Mouse (Mus musculus) CD4-positive helper T cell, adult 2 months (primary cell): ENCODE measurements around the gene Lurap1.

Experiments used
- DNase-seq: peaks from one replicate; pipeline ENCODE4 v3.0.0-alpha.2; 2012; ENCODE audit warnings: low read depth, missing footprints, low spot score

Lurap1 gene

DNA sequence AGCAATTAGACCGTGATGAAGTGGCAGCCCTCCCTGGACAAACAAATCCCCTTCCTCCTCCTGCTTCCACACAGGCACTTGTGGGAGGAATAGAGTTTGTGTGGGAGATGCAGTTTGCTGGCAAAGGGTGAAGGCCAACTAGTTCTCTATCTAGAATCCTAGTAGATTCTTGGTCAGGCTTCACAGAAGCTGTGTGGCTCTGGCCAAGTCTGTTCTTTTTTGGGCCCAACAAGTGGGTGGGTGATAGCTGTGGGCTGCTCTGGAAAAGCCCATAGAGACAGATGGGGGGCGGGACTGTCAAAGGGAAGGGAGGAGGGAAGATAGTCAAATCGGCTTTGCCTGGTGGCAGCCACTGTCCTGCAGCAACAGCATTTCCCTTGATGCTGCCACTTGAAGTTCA is 9.6 kb upstream of the Lurap1 start:
- DNase-seq, result no peak

DNA sequence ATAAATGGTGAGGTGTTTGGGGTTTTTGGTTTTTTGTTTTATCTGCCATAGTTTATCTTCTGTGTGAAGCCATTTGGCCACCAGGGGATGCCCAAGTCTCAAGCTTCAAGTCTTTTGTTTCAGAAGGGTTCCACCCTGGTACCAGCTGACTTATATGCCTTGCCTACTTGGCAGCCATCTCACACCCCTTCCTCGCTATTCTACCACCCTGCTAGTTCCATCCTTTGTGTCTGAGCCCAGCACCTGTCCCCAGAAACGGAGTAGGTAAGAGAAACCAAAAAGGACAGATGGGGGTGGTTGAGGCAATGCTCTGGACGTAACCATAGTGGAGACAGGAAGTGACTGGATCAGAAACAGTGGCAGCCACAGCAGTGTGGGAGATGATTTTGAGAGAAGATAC is 8.8 kb upstream of the Lurap1 start:
- DNase-seq, result peak; percentile 75

DNA sequence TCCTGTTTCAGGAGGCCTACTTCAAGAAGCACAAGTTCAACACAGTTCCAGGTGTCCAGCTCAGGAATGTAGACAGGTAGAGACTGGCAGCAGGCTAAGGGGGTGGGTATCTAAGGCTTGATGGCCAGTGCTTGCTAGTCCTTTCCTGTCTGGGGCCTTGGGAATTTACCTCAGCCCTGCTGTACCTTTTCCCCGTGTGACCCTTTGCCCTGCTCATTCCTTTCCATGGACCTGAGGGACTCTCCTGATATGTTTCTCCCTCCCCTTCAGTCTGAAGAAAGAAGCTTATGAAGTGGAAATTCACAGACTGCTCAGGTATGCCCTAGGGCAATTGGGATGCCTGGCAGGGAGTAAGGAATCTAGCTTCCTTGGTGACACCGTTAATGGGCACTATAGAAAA is 6.7 kb upstream of the Lurap1 start:
- DNase-seq, result no peak

DNA sequence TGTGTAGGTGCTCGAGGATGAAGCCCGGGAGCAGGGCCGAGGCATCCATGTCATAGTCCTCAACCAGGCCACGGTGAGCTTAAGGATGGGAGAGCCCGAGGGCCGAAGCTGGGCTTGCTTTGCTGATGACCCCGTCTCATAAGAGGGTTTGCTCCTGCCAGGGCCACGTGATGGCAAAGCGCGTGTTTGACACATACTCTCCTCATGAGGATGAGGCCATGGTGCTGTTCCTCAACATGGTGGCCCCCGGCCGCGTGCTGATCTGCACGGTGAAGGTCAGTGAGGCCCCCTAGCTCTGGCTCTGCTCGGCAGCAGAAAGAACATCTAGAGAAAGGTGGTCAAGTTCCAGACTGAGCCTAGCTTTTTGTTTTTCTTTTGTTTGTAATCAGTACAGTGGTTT is 1.6 kb upstream of the Lurap1 start:
- DNase-seq, result no peak

DNA sequence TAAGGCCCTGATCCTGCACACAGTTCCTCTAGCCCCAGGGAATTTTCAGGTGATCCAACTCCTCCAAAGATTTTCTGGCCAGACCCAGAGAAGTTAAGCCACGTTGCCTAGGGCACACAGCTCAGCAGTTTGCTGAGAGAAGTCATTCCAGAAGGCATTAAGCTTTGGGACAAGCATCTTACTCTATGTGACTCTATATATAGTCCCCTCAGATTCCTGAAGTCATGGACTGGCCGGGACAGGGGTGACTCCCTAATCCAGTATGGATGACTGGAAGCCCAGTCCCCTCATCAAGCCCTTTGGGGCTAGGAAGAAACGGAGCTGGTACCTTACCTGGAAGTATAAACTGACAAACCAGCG is 296 bp downstream of the Lurap1 start:
- DNase-seq, result no peak

DNA sequence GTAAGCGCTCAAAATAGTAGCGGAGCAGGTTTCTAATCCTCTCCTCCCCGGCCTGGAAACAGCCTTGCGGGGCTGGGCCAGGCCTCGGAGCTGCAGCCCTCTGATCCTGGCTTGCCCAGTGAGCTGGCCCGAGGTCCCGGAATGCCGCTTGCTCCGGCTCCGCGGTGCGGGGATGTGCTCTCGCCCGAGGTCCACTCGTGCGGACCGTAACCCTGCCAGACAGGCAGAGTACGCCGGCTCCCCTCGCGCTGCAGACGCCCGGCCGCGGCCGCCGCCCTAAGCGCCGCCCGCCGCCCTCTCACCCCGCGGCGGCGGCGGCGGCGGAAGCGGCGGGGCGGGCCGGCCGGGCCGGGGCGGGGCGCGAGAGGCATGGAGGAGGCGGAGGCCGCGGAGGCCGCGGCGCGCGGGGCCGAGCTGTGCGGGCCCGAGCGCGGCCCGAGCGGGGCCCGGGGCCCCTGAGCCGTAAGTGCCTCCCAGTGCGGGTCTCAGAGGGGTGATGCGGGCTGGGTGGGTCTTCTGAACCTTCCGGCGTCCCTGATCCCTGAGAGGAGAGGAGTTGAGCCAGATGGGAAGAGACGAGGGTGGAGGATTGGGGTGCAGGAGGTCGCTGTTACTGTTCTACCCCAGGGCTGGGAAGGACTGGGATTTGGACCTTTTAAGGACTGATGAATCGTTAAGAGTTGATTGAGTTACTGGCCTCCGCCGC is 829 bp downstream of the Lurap1 start:
- peak; percentile 64 for DNase-seq

DNA sequence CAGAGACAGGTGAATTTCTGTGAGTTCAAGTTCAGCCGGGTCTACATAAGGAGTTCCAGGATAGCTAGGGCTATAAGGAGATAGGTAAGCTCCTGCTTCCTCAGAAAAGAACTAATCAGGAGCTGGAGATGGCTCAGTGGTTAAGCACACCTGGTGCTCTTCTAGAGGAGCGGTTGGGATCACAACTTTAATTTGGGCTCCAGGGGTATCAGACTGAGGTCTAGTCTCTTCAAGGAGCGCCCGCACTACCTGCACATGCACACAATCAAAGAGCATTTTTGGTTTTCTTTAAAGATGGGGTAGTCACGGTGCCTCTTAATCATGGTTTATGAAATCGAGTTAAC is 1.4 kb downstream of the Lurap1 start:
- no peak for DNase-seq

DNA sequence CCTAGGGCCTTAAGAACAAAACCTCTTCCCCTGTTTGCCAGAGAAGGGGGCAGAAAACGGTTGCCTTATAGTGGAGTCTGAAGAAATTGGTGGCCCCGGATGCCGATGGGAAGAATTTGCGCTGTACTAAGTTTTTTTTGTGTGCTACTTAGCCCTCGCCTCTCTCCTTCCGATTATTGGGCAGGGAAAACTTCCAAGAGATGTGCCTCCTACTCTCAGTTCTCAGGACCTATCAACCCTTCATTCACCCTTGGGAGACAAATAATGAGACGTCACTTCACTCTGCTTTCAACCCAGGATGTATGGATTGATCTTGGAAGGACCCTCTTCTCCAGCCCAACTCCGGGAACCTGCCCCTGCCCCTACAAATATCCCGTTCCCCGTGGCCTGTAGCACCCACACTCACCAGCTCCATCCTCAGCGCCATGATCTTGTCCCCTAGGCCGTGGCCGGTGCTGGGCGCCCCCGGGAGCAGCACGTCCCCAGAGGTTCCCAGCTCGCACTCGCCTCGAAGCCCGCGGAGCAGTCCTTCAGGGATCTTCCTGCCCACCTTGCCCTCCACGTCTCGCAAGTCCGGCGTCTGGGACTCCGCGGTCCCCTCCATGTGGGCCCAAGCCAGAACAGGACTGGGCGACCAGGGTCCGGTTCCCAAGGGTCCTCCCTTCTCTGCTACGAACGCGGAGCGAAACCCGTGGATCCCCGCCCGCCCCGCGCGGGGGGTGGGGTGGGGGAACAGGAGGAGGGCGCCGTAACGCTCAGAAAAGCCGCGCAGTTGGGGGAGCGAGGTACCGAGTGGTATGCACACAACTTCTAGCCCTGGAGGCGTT is 7.0 kb downstream of the Lurap1 start:
- peak; percentile 40 for DNase-seq

DNA sequence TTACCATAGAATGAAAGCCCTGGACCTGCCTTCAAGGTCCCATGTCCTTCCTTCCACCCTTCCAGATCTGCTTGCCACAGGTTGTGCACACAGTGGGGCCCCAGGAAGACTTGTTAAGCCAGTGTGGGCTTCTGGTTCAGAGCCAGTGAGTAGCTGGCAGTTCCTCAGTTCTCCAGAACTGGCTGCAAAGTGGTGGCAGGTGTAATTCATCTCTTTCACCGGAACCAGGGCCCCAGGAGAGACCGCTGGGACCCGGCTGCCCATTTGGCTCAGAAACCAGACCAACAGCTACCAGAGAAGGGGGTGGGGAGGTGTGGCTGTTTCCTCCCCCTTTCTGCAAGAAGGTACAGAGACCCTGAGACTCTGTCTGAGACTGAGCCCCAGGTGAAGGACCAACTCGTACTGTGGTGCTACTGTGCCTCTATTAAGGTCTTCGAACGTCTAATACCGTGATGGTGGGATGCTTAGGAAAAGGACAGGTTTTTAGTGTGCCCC is 7.8 kb downstream of the Lurap1 start:
- no peak for DNase-seq

DNA sequence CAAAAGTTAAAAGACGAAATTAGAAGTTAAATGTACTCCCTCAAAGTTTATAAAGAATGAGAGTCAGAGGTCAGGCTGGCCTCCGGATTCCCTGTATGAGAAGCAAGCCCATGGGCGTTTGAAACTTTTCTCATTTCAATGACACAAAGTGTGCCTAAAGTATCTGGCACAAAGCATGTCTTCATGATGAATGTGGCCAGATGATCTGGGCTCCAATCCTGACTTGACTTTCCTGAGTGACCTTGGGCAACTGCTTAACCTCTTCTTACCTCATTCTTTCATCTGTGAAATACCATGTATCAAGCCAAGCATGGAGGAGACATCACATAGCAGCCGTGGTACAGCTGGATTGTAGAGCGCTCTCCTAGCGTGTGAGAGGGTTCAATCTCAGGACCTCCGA is 8.9 kb downstream of the Lurap1 start:
- DNase-seq, result no peak

DNA sequence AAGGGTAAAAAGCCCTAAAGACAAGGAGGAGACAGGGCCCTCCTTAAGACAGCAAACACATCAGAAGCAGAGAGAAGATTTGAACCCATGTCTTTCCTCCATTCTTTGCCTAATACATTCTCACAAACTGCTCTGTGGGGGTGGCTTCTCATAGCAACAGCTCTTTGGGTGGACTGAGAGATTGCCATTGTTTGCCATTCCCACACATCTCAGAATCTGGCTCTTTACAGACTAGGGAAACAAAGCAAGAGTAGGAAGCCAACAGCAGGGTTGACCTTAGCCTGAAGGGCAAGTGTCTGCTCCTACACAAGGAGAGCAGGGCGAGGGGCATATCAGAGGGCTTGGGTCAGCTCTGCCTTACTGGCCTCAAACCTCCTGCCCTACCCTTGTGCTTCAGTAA is 9.4 kb downstream of the Lurap1 start:
- no peak for DNase-seq

DNA sequence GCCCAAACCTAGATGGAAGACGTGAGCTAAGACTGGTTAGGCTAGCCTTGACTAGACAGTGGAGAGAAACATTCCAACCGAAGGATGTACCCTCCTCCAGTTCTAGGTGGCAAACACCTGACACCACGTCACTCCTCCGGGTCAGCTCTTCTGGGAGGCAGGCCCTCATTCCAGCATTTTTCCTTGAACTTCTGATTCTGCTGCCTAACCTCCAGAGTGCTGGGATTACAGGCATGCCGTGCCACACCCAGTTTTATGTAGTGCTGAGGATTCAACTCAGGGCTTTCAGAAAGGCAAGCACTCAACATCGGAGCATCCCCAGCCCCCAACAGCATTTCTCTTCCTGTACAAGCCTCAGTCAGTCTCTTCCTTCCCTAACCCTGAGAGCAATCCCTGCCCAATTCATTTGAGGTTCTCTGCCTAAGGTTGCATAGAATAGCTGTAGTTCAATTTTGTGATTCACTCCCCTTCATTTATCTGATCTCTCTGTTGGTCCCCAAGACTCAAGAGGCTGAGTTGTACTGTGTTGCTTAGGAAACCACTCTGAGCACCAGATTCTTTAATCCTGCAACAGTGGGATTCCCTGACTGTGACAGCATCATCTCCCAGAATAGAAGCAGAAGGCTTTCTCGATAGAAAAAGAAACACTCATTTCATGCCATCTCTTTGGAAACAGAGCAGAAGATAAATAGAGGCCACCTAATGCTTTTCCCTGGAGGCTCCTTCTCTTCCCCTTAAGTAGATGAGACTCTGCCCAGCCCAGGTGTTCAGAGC is 10.2 kb downstream of the Lurap1 start:
- DNase-seq, result no peak

DNA sequence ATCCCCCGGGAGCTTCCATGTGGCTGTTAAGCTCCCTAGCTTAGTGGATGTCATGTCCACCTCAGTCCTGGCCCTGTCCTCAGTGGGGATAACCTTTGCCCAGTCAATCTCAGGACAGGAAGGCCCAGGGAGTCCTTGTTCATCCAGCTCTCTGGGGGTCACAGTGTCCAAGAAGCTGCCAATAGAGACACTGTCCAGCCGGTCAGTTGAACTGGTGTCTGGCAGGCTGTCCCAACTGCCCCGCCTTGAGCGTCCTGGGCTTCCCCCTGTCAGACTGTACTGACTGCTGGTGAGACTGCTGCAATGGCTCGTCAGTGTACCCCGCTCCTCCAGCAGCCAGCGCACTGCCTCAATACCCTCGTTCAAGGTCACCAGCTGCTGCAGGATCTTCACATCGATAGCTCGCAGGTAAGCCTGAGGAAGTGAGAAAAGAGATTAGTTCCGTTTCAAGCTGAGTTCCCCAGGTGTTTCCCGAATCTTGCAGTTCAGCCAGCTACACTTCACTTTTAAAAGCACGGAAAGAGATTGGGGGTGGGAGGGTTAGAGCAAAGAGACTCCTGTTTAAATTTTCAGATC is 13.6 kb downstream of the Lurap1 start:
- no peak for DNase-seq

DNA sequence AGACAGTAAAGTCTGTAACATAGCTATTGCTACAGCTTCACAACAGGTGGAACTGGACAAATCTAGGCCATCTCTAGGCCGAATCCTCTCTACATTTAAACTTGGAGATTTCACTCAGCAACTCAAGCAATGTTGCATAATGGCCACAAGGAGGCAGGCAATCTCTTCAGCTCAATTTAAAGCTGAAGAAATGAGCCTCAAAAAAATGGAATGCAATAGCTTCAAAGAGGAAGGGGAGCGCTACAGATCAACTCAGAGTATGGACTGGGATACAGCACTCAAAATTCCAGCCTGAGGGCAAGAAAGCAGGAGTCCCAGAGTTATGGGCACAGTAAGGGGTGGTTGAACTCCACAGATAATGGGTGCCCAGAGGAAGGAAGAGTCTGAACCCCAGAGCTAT is 16.1 kb downstream of the Lurap1 start:
- DNase-seq, result peak; percentile 37

DNA sequence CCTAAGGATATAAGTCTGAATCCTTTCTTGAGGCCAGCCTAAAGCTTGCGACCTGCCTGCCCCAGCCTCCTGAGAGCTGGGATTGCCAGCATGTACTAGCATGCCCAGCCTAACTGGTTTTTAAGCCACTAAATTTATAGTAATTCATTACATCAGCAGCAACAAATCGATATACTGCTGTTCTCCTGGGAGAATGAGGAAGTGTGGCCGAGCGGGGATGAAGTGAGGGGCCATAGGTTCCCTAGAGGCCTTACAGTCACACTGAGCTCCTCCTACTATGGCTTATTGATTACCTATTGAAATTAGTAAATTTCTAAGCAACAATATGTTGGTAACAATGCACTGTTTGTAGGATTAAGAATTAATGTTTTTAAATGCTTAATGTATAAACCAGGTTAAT is 18.0 kb downstream of the Lurap1 start:
- DNase-seq, result no peak

DNA sequence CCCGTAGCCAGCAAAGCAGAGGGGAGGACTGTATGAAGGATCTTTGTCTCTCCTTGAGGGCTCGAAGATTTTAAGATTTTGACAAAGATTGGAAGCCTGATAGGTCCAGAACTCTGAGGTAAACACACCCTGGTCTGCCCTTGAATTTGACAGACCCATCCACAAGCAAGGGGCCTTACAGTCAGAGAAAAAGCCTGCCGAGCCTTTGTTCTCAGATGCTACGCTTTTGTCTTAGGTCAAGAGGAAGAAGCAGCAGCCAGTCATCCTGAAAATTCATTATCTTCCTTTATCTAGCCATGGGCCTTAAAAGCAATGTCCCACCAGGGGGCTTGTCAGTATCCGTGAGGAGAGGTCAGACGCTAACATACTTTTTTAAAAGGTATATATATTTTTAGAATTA is 23.2 kb downstream of the Lurap1 start:
- DNase-seq, result no peak

DNA sequence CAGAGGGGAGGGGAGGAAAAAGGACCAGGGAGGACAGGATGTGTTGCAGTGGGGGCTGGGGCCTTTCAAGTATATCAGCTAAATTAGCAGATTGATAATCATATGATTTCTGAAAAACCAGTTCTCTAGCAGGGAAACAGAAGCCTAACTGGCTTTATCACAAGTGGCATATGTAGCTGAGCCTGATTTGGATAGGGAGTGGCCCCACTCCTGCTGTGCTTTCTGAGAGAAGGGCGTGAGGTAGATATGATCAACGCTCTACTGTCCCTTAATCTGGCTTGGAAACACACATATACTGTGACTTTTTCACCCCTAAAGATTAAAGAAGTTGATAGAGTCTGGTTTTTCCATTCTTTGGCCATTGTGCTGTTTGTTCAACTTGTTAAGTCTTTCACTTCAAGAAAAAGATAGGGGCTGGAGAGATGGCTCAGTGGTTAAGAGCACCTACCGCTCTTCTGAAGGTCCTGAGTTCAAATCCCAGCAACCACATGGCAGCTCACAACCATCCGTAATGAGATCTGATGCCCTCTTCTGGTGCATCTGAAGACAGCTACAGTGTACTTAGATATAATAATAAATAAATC is 25.2 kb downstream of the Lurap1 start:
- DNase-seq, result peak; percentile 32

DNA sequence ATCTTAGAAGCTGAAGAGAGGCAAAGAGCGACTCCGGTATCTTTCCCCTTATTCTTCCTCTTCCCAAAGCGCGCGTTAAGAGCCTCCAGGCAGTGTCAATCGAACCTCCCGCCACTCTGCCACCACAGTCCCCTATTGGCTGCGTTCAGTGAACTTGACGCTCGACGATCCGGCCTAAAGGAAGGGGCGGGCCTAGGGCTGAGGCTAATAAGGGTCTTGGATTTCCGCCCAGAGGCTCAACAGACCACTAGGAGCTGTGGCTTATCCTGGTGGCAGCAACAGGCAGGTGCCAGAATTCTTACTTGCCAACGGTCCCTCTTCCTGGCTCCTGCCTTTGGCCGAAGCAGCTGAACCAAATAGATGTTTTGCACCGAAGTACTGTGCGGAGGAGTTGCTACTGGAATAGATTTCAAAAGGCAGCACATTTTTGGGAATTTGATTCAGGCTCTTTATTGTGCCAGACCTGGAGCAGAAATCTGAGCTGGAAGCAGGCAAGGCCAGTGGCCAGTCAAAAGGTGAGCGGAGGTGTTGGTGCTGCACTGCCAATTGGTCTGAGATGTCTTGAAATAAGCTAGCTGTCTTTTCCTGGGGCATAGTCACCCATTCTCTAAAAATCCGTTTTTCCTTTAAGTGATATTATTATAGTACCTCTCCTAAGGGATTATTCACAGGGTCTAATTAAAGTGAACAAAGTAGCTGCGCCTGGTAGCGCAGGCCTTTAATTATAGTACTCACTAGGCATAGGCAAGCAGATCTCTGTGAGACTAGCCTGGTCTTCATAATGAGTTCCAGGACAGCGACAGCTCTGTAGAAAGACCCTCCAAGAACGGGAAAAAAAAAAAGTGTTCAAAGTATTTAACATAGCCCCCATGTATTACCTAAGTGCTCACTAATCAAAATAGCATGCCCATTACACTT is 27.3 kb downstream of the Lurap1 start, which contains the start of the genes Rad54l and Pomgnt1:
Gene Rad54l (minus strand): TSS at position 89 of the 918 bp plus-strand sequence.
Gene Pomgnt1 (plus strand): TSS at position 239 of the 918 bp plus-strand sequence.
- peak; percentile 81 for DNase-seq

DNA sequence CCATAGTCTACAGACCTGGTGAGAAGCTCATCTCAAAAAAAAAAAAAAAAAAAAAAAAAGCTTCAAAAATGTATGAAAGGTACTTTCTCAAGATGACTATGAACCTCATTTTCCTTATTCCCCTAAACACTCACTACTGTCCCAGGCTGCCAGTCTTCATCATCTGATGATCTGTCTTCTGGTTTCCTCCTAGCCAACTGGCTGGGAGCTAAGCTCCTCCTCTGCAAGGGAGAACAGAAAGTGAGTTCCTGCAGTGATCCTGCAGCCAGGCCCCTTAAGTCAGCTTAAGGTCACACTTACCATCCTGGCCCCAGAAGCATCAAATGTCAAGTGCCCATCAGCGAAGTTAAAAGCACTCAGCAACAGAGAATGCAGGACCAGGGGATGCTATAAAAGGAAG is 28.4 kb downstream of the Lurap1 start:
- peak; percentile 22 for DNase-seq

DNA sequence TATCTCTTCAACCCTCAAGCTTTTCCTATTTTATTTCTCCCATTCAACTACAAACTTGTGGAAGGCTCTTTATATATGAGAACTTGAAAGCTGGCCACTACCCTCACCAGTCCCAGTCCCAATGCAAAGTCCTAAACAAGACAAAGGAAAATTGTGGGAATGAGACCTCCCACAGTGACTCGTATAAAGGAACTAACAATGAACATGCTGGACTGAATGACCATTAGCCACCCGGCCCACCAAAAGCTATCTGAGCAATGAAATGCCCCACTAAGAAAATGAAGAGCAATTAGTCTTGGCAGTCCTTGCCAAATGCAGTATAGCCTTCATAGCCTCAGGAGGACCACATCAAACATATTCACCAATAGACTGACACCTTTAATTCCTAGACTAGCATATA is 39.7 kb downstream of the Lurap1 start:
- no peak for DNase-seq
